Mouse (Mus musculus): ENCODE data around the gene Lime1. TPM values are rescaled to one million over a fixed set of nuclear protein-coding genes. Genes with fewer than 3 reads are reported as not detected.
A peak's percentile ranks its signal among the peaks of the same experiment; 100 is the strongest.

Gene Lime1
- polyA plus RNA-seq, 1 experiment from 2014 or later = 22.7 TPM

DNA sequence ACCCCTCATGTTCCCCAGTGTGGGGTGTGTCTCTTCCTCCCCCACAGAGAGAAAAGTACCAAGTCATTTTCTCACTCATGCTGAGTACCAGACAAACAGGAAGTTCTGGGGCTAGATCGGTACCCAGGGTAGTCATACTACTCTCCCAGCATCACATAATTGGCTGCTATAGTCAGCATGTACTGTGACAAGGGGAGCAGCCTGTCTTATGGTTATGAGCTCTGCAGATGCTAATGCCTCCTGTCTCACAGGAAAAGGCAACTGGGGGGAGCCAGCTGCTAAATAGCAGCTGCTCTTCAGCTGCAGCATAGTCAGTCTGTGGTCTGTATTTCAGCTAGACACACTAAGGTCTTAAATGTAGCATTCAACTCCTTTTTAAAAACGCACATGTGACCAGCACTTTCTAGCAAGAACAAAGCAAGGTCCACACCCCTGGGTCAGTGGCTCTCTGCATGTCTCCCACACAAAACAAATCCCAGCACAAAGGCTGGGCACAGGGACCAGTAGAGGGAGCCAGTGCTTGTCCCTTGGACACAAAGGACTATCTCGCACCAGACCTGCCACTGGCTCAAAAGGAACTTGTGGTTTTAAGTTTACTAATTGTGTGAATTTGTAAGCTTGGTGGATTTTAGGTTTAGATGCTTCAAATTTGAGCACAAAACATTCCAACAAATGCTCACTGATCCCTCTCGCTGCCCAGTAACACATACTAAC lies 31.0 kb downstream of the Lime1 start:
- in situ Hi-C loops (cut with MboI; ENCODE audit: low pct_unique_long_range_greater_than_20kb) = no loop called here
- ChIA-PET POLR2A (interaction anchor here (1.0 to 2.4 kb wide), 3 partner anchors 20 to 107 kb away, joined by 3 to 7 read pairs (median 3); partner anchors contain the start of gene Tpd52l2), CTCF (interaction anchor here (0.8 to 3.7 kb wide), 24 partner anchors 9 to 189 kb away, joined by 3 to 44 read pairs (median 5); partner anchors contain the start of genes Abhd16b and Tpd52l2)
- H3K27me3 ChIP-seq = no peaks in the 10 kb centered on the region
- no peak for DNase-seq (ENCODE audit: low read depth, low spot score)
- peak; percentile 60 for ATAC-seq
- TF ChIP-seq CTCF (IDR thresholded peaks at IDR 0.05) = peak; percentile 97

DNA sequence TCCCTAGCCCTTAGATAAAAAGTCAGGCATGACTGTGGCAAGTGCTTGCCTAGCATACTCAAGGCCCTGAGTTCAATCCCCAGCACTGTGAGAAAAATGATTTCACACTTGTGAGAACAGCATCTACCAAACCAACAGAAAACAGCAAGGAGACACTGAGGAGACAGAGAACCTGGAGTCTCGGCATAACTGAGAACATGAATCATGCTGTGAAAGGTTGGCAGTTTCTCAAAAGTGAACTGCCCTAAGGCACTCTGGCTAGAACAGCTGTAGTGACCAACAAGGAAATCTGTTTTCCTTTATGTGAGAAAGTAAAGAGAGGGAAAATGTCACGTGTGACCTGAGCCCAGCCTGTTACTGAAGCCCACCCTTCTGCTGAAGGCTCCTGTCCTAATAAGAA lies 33.3 kb downstream of the Lime1 start:
- H3K27me3 ChIP-seq = no peaks in the 10 kb centered on the region
- ChIA-PET POLR2A (interaction anchor here (2.4 kb wide), 1 partner anchor 83 kb away, joined by 7 read pairs; the partner anchor contains the start of gene Tpd52l2), CTCF (interaction anchor here (3.7 kb wide), 1 partner anchor 83 kb away, joined by 44 read pairs; the partner anchor contains the start of gene Tpd52l2)
- no peak for TF ChIP-seq CTCF (IDR thresholded peaks at IDR 0.05)
- in situ Hi-C loops (cut with MboI; ENCODE audit: low pct_unique_long_range_greater_than_20kb) = no loop called here
- DNase-seq (ENCODE audit: low read depth, low spot score) (no peak), ATAC-seq (peak; percentile 75)

DNA sequence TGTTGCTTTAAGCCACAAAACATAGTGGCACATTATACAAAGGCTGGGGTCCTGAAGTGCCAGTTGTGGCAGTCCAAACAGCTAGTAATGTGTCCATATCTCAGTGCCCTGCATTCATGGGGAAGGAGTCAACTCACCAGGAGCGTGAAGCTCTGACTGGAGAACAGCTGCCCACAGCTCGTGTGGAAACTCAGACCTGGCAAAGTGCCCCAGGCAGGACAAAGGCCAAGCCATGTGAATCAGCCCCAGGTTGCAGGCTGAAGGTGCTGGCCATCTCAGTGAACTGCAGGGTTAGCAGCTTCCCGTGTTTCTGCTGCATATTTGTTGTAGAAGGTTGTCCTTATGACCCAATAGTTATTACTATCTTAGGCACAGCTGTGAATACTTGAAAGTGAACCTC lies 36.1 kb downstream of the Lime1 start:
- no peak for TF ChIP-seq CTCF (IDR thresholded peaks at IDR 0.05)
- in situ Hi-C loops (cut with MboI; ENCODE audit: low pct_unique_long_range_greater_than_20kb) = loop anchor here (5.0 kb wide), 1 partner anchor 41 kb away; the partner anchor contains the start of gene Zbtb46
- DNase-seq (ENCODE audit: low read depth, low spot score) (no peak), ATAC-seq (peak; percentile 33)
- ChIA-PET CTCF (interaction anchor here (0.9 to 1.8 kb wide), 6 partner anchors 16 to 179 kb away, joined by 3 to 7 read pairs (median 4); partner anchors contain the start of gene Tpd52l2), POLR2A (no interaction called here)
- H3K27me3 ChIP-seq = no peaks in the 10 kb centered on the region

DNA sequence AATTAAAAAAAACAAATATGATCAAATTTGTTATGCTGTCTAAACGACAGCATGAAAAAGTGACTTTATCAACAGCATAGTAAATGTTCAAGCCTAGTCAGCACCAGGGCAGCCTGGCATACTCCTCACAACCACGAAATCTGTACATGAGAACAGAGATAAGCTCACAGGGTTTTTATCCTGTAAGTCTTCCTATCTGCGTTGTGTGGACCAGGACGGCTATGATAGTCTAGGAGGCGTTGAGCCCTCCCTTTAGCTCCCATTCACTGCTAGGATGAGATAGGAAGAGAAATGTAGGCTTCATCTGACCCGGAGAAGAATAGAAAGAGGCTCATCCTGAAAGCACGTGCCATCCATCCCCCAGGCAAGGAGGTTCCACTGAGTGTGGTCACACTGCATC lies 39.5 kb downstream of the Lime1 start:
- no peak for ATAC-seq
- ChIA-PET CTCF (interaction anchor here (2.6 kb wide), 1 partner anchor 77 kb away, joined by 8 read pairs; the partner anchor contains the start of gene Tpd52l2), POLR2A (no interaction called here)
- in situ Hi-C loops (cut with MboI; ENCODE audit: low pct_unique_long_range_greater_than_20kb) = loop anchor here (5.0 kb wide), 1 partner anchor 38 kb away; the partner anchor contains the start of gene Zbtb46
- no peaks in the 10 kb centered on the region for H3K27me3 ChIP-seq
- DNase-seq (ENCODE audit: low read depth, low spot score) = no peak
- TF ChIP-seq CTCF (IDR thresholded peaks at IDR 0.05) = no peak

DNA sequence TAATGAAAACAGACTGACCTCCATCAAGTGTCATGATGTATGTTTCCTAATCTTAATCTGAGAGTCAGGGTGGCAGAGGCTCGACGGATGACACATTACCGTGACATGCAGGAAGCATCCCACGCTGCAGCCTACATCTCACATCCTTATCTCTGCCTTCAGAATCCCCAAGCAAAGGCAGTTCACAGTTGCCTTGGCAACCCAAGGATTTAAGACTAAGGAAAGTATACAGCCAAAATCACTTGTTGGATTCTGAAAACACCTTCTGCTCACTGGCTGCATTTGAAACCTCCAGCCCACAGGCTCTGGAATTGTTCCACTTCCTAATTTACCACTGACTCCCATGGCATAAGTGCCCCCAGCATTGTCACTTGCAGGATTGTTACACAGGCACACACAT lies 40.5 kb downstream of the Lime1 start:
- POLR2A ChIA-PET = no interaction called here
- in situ Hi-C loops (cut with MboI; ENCODE audit: low pct_unique_long_range_greater_than_20kb) = no loop called here
- CTCF ChIA-PET = interaction anchor here (2.6 kb wide), 1 partner anchor 76 kb away, joined by 8 read pairs; the partner anchor contains the start of gene Tpd52l2

DNA sequence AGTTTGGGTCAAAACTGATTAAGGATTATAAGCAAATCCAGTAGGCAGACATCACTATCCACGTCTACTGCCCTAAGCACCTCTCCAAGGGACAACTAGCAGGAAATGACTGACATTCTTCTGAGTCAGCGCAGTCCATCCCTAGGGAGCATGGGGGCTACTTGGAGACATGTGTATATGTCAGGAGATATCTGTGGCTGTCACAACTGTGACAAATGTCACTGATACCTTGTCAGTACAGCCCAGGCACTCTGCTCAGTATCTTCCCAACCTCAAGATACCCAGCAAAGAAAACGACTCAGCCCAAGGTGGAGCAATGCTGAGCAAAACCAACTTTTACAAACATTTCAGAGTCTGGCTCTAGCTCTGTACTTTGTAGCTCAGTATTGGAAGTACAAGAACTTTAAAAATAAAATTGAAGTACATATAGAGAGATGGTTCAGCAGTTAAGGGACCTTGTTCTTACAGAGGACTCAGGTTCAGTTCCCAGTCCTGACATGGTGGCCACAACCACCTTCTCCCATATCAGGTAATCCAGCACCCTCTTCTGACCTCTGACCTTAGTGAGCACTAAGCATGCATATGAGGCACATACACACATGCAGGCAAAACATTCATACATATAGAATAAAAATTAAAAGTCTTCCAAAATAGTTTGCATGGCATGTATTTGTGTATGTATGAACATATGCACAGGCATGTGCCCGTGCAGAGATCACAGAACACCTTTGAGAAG lies 41.2 kb downstream of the Lime1 start:
- DNase-seq (ENCODE audit: low read depth, low spot score) = no peak
- CTCF ChIA-PET = no interaction called here
- no peaks in the 10 kb centered on the region for H3K27me3 ChIP-seq
- no peak for TF ChIP-seq CTCF (IDR thresholded peaks at IDR 0.05)
- ATAC-seq = no peak
- POLR2A ChIA-PET = no interaction called here
- in situ Hi-C loops (cut with MboI; ENCODE audit: low pct_unique_long_range_greater_than_20kb) = no loop called here

More for the DNA sequence above, 40.5 kb downstream of the Lime1 start:
- TF ChIP-seq CTCF (IDR thresholded peaks at IDR 0.05) = no peak
- no peaks in the 10 kb centered on the region for H3K27me3 ChIP-seq
- DNase-seq (ENCODE audit: low read depth, low spot score) (no peak), ATAC-seq (no peak)

DNA sequence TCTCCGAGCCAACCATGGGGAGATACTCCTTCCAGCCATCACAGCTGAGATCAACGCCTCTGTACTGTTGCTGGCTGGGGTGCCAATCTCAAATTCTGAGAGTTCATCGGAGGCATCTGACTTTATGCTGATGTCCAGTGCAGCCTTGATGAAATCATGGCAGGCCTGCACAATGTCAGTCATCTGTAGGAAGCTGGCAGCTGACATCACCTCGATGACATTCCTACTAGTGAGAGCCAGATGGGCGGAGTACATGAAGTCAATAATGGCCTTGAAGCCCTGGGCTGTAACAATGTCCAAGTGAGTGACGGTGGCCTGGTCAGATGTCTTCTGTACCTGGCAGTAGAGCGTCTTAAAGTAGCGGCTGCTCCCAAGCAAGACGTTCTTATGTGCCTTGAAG lies 44.0 kb downstream of the Lime1 start:
- no peak for ATAC-seq
- in situ Hi-C loops (cut with MboI; ENCODE audit: low pct_unique_long_range_greater_than_20kb) = no loop called here
- POLR2A ChIA-PET = no interaction called here
- H3K27me3 ChIP-seq = no peaks in the 10 kb centered on the region
- TF ChIP-seq CTCF (IDR thresholded peaks at IDR 0.05) = no peak
- DNase-seq (ENCODE audit: low read depth, low spot score) = no peak
- CTCF ChIA-PET = interaction anchor here (1.5 kb wide), 1 partner anchor 31 kb away, joined by 4 read pairs; no protein-coding TSS in a partner anchor

Other genes with a start within 250 kb of the Lime1 start
- gene Kcnq2, start 244.8 kb upstream of the Lime1 start, polyA plus RNA-seq (2021) = 0.10 TPM
- not detected for gene Eef1a2, start 223.1 kb upstream of the Lime1 start, polyA plus RNA-seq (2021)
- 61.6 TPM for gene Ppdpf, start 192.8 kb upstream of the Lime1 start, polyA plus RNA-seq (2021)
- gene Ptk6, start 177.3 kb upstream of the Lime1 start, polyA plus RNA-seq (2021) = not detected
- gene Srms, start 166.9 kb upstream of the Lime1 start, polyA plus RNA-seq (2021) = not detected
- not detected for gene Fndc11, start 160.1 kb upstream of the Lime1 start, polyA plus RNA-seq (2021)
- 9.4 TPM for gene Helz2, start 138.1 kb upstream of the Lime1 start, polyA plus RNA-seq (2021)
- gene Gmeb2, start 92.0 kb upstream of the Lime1 start, polyA plus RNA-seq (2021) = 21.3 TPM
- gene Stmn3, start 65.6 kb upstream of the Lime1 start, polyA plus RNA-seq (2021) = not detected
- gene Rtel1, start 60.3 kb upstream of the Lime1 start, polyA plus RNA-seq (2021) = 46.5 TPM
- 41.8 TPM for gene Zgpat, start 15.2 kb upstream of the Lime1 start, polyA plus RNA-seq (2021)
- gene Arfrp1, start 14.7 kb upstream of the Lime1 start, polyA plus RNA-seq (2021) = 44.8 TPM
- 9.4 TPM for gene Zbtb46, start 79.3 kb downstream of the Lime1 start, polyA plus RNA-seq (2021)
- 1.0 TPM for gene Abhd16b, start 113.1 kb downstream of the Lime1 start, polyA plus RNA-seq (2021)
- gene Tpd52l2, start 117.1 kb downstream of the Lime1 start, polyA plus RNA-seq (2021) = 179 TPM
- 110 TPM for gene Dnajc5, start 140.4 kb downstream of the Lime1 start, polyA plus RNA-seq (2021)
- gene Uckl1, start 204.8 kb downstream of the Lime1 start, polyA plus RNA-seq (2021) = 116 TPM
- gene Prpf6, start 211.8 kb downstream of the Lime1 start, polyA plus RNA-seq (2021) = 77.4 TPM
- gene Zfp512b, start 212.7 kb downstream of the Lime1 start, polyA plus RNA-seq (2021) = 63.1 TPM
- gene Samd10, start 219.1 kb downstream of the Lime1 start, polyA plus RNA-seq (2021) = 22.4 TPM